Mouse (Mus musculus) thymus, postnatal 0 days (tissue): ENCODE measurements around the gene Aamp. TPM values are rescaled to one million over a fixed set of nuclear protein-coding genes. Genes with fewer than 3 reads are reported as not detected.
"Not testable (repeated sequence)": the region's sequence is repeated elsewhere in the genome, so short reads cannot be mapped to it uniquely, and the experiment has no call there.

Experiments
- DNase-seq: peaks from one replicate; pipeline ENCODE4 v3.0.0-alpha.2; 2015; ENCODE audit warnings: low spot score
- polyA plus RNA-seq: library from polyadenylated mRNA; unstranded; fragments of >200 nt; fragmentation: Nextera tagmentation; extraction: Ambion mirVana; gene quantifications from 2 replicates; pipeline ENCODE4 v1.2.1, GENCODE M21; 2015

The Aamp gene
- 195 and 200 TPM in 2 replicates for polyA plus RNA-seq

DNA sequence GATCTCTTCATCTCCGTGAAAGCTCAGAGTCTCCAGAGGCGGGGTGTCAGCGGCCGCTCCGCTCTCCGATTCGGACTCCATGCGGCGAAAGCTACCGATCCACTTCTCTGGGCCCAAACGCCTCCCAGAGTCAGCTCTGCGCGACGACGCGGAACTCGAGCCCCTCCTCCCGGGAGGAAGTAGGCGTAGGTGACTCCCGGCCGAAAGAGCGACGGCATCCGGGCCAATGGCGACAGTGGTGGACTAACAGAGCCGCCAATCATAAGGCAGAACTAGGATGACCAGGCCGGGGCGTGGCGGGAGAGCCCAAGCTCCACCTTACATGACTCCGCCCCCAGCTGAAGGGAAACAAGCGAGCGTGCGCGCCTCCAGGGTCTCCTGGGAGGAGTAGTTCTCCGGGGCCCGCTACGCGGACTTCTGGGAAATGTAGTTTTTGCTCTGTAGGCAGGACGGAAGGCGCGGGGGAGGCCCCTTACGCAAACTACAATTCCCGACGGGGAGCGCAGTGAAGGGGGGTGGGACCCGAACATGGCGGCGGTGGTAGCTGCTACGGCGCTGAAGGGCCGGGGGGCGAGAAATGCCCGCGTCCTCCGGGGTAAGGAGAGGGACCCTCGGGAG is at the start of gene Aamp, which contains the start of gene Pnkd:
TSS of gene Aamp (minus strand) at position 196 of the 618 bp plus-strand sequence.
TSS of gene Pnkd (plus strand) at position 388 of the 618 bp plus-strand sequence.
- DNase-seq = peak; percentile 100

DNA sequence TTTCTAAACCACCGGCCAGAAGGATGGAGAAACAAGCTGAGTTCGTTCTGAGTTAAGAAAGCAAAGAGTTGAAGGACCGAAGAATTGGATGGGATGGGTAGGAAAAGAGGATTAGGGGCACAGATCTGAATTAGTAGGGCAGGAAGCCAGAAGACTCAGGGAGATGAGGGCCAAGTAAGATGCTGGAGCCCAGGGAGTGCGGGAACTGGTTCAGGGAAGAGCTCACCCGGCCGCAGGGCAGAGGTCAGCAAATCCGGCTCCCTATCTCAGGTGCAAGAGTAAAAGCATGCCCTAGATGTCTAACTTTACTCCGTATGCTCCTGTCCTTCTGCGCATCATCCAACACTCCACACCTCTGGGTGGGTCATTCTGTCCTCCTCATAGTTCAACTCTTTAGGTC is 48.4 kb upstream of the Aamp start:
- no peak for DNase-seq

DNA sequence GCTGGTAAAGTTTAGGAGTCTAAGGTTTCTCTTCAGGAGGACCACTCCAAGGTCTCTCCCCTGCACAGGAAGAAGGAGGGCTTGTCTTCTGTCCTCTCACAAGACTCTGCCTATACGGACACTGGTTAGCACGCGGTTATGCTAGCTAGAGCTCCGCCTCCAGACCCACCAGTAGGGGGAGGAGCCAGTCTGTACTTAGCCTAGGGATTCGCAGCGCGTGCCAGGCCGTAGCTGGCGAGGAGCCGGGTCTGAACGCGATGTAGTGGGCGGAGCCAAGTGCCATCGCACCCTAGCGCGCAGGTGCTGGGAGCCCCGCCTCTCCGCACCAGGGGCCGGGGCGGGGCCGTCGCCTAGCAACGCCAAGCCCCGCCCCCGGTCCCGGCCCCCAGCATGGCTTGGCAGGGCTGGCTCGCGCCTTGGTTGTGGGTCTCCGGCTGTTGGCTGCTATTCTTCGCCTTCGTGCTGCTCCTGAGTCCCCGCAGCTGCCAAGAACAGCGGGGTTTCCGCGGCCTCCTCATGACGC is 47.8 kb upstream of the Aamp start:
- DNase-seq = peak; percentile 99

DNA sequence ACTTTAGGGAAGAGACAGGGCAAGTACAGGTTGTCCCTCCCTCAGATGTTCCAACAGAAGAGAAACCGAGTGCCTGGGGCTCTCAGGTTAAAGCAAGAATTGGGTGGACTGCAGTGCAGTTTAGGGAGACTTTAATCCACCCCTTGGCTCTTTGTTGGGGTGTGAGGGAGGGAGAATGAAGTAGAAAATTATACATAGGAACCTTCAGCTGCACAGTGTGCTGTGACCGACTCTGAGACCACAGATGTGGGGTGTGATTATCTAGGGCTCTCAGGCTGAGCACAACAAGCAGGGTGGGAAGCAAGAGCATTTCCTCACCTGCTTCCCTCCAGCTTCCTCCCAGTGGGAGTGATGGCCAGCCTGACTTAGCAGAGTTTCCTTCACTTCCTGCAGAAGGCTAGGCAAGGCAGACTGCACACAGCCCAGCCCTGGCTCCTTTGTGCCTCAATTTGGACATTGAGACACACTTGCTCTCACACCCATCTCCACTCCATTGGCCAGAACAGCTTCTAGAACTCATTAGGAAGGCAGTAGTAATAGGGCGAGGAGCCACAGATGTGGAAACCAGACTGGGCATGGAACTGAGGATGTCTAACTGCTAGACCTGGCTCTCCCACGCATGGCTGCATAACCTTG is 46.6 kb upstream of the Aamp start:
- DNase-seq = no peak

DNA sequence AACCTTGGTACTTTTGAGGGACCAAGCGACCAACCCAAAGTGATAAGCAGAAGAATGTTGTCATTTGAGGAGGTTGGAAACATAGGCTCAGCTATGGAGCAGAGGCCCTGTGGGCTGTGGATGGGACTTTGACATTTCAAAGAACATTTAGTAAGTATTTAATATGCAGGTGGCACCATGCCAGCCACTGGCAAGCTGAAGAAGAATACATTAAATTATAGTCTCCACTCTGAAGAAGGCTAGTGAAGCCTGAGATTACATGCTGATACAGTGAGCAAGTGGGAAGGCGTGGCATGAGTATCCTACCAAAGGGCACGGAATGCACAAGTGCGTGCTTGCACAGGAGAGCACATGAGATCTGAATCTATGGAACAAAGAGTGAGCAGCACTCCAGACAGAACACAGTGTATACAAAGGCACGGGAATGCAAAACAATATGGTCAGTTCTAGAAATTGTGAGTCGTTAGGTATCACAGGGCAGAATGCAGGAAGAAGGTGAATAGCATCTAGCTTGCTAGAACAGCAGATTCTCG is 45.4 kb upstream of the Aamp start:
- no peak for DNase-seq

DNA sequence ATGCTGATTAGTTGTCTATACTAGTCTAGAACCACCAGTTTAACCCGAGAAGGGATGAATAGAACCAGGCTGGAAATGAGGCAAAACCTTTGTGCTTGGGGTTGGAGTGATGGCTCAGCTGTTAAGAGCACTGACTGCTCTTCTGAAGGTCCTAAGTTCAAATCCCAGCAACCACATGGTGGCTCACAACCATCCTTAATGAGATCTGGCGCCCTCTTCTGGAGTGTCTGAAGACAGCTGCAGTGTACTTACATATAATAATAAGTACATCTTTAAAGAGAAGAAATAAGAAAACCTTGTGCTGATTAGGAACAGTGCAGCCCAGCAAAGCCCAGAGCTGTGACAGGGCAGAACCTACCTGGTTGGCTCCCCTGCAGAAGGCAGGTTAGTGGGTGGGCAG is 42.4 kb upstream of the Aamp start:
- DNase-seq = not testable (repeated sequence)

DNA sequence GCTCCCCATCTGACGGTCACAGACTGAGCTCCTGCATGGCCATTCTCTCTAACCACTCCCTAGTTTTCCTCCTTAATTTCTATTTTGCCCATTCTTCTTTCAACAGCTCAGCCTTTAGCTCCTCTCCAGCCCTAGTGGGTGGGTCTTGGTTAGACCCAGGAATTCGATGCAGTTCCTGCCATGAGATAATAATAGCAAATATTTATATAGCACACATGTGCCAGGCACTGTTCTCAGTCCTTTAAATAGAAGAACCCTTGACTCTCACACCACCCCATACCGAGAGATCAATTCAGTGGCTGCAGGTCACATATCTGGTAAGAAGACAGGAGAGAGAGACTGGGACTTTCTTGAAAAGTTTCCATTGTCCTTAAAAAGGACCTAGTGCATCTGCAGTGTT is 36.9 kb upstream of the Aamp start:
- DNase-seq = no peak

DNA sequence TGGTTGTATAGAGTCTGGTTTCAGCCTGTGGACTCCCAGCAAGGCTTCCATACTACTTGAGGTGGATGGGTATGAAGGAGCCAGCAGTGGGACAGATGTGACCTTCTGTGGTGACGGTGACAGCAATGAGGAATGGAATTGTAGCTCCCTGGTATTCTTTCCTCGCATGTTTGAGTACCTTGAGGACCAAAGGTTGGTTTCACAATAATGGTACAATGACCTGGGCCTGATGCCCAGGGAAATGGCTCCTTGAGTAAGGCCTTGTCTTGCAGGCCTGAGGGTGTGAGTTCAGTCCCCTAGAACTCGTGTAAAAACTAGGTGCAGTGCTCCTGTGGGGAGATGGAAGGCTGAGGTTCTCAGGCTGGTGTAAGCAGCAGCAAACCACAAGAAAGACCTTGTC is 34.2 kb upstream of the Aamp start:
- no peak for DNase-seq

DNA sequence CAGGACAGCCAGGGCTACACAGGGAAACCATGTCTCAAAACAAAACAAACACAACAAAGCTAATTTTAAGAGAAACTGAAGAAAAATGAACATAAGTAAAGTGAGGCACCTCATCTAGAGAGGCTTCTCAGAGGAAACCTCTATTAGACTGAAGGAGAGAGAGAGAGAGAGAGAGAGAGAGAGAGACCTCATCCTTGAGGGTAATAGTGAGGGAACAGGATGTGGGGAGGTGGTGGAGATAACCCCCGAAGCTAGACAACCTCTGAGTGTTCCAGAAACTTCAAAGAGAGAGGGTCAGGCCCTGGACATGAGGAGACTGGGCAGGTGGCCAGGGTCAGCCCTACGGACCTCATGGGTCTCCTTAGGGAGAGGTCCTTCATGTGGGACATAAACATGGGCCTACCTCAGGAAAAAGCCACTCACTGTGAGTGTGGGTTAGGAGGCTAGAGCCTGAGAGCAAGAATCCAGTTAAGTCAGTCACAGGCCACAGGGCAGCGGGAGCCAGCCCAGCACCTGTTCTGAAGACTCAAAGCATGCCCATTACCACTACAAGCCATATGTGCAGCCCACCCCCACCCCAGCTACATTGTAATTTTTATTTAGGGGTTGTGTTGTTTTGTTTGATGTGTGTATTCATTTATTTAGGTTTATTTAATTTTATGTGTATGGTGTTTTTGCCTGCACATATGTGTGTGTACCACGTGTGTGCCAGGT is 31.7 kb upstream of the Aamp start:
- DNase-seq = peak; percentile 51

DNA sequence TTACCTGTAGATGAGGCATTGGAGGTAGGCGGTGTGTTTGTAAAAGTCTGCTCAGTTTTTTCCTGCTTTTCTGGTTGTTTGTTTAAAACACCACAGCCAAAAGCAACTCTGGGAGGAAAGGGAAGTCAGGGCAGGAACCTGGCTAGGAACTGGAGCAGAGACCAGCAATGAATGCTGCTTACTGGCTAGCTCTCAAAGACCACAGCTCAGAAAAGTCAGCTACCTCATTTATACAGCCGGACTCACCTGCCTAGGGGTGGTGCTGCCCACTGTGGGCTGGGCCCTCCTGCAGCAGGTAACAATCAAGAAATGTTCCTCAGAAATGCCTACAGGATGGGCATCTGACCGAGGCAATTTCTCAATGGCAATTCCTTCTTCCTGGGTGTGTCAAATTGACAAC is 30.3 kb upstream of the Aamp start:
- no peak for DNase-seq

DNA sequence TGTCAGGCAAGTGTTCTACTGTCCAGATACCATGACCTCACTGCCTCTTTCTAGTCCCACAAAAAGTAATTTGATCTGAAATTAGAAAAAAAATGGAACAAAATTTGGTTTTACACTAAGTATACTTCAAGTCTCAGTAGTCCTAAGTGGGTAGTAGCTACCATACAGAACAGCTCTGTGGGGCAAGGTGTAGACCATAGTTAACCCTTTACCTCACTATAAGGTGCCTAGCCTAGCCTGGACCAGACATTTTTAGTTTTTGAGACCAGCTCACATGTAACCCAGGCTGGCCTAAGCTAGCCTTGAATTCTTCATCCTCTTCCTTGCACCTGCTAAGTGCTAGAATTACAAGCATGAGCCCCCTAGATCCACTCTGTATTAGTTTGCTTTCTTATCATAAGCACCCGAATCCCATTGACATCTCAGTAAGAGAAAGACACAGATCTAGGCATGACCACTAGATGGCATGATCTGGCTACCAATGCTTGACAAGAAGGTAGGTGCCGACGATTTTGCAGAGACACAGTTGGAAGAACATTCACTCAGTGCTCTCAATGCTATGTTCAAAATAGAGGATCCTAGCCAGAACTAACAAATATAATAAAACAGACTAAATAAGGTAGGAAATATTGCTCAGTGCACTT is 28.6 kb upstream of the Aamp start:
- peak; percentile 83 for DNase-seq

DNA sequence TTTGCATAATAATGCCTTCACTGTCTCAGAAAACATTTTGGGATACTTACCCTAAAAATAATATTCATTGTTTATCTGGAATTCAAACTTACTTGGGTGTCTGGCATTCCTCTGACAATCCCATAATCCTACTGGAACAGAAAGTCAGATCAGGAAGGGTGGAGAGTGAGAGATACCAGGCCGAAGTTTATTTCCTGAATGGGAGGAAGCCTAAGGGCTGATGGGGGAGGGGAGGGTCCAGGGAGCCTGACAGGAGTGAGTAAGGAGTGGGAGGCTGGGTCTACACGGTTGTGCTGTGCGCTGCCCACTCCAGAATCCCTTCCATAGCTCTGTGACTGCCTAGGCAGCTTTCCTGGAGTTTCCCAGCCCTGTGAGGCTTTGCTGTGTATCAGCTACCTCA is 25.2 kb upstream of the Aamp start:
- no peak for DNase-seq

DNA sequence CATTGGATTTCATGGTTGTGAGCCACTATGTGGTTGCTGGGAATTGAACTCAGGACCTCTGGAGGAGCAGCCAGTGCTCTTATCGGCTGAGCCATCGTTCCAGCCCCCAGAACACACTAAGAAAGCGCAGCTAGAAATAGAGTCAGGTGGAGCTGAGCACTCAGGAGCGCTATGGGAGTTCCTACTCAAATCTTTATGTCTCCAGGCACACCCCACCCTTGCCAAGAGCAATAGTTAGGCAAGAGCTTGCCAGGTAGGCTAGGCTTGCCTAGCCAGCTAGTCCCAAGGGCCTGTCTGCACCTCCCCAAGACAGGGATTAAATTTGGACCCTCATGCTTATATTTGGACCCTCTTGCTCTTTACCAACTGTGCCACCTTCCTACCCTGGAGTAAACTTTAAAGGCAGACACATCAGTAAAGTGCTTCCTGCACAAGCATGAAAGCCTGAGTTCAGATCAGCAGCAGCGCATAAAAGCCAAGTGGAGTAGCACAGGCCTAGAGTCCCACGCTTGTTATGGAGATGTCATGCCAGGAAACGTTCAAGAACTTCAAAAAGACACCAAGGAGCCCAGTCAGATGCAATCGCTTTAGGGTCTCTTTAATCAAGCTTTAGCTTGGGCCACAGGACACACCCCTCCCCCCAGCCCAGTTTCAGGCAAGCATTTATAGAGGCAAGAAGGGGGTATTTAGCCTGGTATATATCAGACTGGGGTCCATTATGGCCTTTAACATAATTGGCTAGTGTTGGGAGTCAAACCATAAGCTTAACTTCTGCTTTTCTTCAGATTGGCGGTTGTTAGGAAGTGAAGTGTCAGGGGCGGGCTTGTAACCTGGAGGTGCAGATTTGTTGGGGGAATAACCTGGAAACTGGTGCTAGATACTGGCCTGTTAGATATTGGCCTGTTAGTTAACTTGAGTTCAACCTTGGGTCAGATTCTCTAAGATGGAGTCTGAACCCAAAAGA is 23.7 kb upstream of the Aamp start:
- peak; percentile 36 for DNase-seq

DNA sequence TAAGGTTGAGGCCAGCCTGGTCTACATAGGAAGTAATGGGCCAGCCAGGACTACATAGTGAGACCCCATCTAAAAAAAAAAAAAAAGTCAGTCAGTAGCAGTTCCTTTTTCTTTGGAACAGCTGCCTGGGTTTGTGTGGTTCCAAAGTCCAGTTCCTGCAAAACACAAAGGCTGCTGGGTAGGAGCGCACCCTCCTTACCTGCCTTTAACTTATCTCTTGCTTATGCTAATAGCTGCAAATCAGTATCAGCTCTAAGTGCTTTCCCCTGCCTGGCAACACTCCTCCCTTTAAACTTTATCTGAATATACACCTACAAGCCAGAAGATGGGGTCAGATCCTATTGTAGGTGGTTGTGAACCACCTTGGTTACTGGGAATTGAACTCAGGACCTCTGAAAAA is 22.6 kb upstream of the Aamp start:
- DNase-seq = no peak

DNA sequence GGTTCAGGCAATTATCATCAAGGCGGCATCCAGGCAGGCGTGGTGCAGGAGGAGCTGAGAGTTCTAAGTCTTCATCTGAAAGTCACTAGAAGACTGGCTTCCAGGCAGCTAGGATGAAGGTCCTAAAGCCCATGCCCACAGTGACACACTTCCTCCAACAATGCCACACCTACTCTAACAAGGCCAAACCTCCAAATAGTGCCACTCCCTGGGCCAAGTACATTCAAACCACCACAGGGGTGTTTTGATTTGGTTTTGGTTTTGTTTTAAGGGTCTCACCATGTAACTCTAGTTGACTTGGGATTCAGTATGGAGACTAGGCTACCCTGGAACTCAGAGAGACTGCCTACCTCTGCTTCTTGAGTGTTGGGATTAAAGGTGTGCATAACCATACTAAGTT is 21.0 kb upstream of the Aamp start, which contains the start of gene Tmbim1:
TSS of gene Tmbim1 (minus strand) at position 101 of the 400 bp plus-strand sequence.
- no peak for DNase-seq

DNA sequence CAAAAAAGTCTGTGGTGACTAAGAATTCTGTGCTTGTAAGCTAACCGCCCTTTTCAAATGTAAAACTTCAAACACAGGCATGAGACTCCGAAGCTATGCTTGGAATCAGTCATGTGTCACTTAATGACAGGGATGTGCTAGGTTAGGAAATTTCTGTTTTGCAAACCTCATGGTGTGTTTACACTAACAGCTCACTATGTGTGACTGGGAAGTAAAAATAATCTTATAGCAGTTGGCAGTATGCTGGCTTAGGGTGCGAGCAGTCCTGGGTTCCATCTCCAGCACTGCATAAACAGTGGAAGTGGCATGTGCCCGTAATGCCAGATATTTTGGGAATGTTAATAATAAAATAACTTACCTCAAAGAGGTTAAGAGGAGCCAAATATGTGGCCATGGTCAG is 20.4 kb upstream of the Aamp start:
- DNase-seq = no peak

DNA sequence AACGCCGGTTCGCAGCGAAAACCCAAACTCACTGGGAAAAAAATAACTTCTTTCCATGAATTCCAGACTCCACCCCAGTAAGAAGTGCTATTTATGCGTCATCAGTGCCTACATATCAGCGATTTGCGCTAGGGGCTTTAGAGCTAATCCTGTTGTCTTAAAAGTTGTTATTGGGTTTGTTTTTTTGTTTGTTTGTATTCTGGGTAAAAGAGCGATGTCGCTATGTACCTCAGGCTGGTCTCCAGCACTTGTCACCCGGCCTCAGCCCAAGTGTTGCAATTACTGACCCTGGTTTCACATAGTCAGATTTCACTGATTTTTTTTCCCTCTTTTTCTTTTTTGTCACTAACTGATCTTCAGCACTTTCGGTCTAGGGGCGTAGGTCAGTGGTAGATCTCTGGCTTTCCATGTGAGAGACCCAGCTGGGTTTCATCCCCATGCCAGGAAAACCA is 19.8 kb upstream of the Aamp start:
- no peak for DNase-seq

DNA sequence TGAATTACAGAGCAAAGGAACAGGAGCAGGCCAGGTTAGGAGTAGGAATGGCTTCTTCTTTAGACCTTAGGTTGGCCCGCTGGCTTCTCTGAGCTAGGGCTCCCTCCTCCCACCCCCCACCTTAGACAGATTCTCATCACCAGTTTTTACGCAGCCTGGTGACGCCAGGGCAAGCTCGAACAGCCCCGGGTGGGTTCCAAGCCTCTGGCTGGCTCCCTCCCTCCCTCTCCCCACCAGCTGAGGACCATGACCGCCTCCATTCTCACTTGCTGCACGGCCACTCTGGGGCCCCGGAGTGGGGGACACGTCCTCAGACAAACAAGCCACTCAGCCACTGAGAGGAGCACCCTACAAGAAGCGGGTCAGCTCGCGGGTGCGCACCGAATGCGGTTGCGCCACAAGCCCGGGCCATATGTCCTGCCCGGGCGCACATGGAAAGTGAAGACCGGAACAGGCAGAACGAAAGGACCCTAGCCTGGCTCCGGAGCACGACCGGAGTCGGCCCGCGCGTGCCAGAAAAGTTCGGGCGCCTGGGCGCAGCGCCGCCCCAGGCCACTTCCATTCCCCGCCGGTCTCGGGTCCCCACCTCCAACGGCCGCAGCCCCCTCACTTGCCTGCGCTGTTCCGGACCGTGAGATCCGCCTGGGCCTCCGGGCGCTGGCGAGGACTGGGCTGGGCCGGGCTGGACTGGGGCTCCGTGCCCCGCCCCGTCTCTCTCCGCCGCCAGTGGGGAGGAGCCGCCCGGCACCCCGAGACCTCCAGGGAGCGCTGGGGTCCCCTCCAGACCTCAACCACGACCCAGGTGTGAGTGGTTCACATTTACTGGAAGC is 19.2 kb upstream of the Aamp start:
- peak; percentile 29 for DNase-seq

DNA sequence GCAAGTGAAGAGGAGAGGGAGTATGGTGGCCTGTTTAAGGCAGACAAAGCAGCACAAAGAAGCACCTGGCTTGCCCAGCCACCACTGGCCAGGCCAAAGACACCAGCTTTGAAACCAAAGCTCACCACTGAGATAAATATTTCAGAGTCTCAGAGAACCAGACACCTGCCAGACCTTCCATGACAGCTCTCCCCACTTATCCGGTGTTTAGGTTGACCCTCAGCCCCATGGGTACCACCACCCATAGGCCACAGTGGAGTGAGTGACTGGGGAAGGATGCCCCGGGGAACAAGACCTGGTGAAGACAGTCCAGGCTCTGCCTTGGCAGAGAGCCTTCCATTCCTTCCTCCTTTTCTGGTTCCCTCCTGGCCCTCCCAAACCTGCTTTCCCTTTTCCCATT is 18.3 kb upstream of the Aamp start:
- DNase-seq = no peak
